Mouse (Mus musculus) CD4-positive naive resting alpha-beta T cell, adult 76 days (primary cell): ENCODE measurements around the gene Gm8362. TPM values are rescaled to one million over a fixed set of nuclear protein-coding genes. Genes with fewer than 3 reads are reported as not detected.

ENCODE experiments used
- total RNA-seq: library from RNA; stranded (reverse); gene quantifications from one replicate; pipeline ENCODE4 v1.2.4, GENCODE M21; 2023

The Gm8362 gene
- total RNA-seq, result not detected

GRCm38 (mm10) chr14:6774311-6774710 is at the start of gene Gm8362:
TSS of gene Gm8362 (minus strand) at chr14:6774411.

DNA sequence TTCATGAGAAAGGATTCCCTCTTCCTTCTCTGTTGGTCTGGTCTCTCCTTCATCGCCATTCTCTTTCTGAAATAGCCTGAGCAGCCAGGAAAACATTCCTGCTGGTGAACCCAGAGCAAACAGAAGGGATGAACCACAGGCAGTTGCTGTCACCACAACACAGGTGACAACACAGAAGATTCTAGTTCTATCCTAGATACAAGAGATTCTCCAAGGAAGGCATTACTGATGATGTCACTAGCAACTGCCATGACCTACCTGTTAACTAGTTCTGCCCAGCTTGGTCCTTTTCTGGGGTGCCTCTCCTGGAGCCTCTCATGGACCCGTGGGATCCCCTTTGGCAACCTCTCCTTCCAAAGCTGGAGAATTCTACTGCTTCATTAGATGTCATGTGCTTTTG is 32.0 kb downstream of the Gm8362 start, which contains the start of gene Gm3636:
TSS of gene Gm3636 (minus strand) at position 101 of the 400 bp plus-strand sequence.

DNA sequence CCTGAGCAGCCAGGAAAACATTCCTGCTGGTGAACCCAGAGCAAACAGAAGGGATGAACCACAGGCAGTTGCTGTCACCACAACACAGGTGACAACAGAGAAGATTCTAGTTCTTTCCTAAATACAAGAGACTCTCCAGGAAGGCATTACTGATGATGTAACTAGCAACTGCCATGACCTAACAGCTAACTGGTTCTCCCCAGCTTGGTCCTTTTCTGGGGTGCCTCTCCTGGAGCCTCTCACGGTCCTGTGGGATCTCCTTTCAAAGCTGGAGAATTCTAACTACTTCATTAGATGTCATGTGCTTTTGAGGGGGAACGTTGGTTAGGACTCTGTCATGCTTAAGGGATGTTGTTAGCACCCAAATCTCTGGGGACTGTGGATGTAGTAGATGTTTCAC is 54.1 kb downstream of the Gm8362 start, which contains the start of gene Gm8050:
TSS of gene Gm8050 (minus strand) at position 101 of the 400 bp plus-strand sequence.

Other genes starting within 250 kb of the Gm8362 start
- not detected for gene Gm8356, start 237.1 kb downstream of the Gm8362 start, total RNA-seq
- gene Gm3629, start 183.8 kb downstream of the Gm8362 start, total RNA-seq, result not detected
- gene Gm3460, start 152.0 kb downstream of the Gm8362 start, total RNA-seq, result not detected
- gene Gm10251, start 90.2 kb downstream of the Gm8362 start, total RNA-seq, result not detected
- not detected for gene Gm8050, start 54.2 kb downstream of the Gm8362 start, total RNA-seq
- 0.94 TPM for gene Gm3636, start 32.1 kb downstream of the Gm8362 start, total RNA-seq
- not detected for gene Gm3642, start 65.9 kb upstream of the Gm8362 start, total RNA-seq
- gene Gm3667, start 115.6 kb upstream of the Gm8362 start, total RNA-seq, result not detected
- not detected for gene Gm6356, start 199.4 kb upstream of the Gm8362 start, total RNA-seq